Mouse (Mus musculus) lung, postnatal 0 days (tissue): ENCODE data around the gene Chrm4. TPM values are rescaled to one million over a fixed set of nuclear protein-coding genes. Genes with fewer than 3 reads are reported as not detected.

Source experiments
- ATAC-seq: fragments of 200-750 bp; cut with Nextera tagmentation; 2 replicates; pipeline ENCODE4 v1.8.0; 2017; ENCODE audit warnings: moderate library complexity
- DNase-seq: peaks from one replicate; pipeline ENCODE4 v3.0.0-alpha.2; 2016; ENCODE audit warnings: low spot score
- H3K27ac ChIP-seq: fragments of 300-500 bp; sonication (generic); 2 replicates; pipeline ENCODE4 v1.5.1; 2014; ENCODE audit warnings: antibody characterized with exemption, mild to moderate bottlenecking, low read length, mixed read lengths
- H3K27me3 ChIP-seq: fragments of 300-500 bp; sonication (generic); replicated peaks from 2 replicates; pipeline ENCODE4 v1.6.1; 2014; ENCODE audit warnings: low read length, mixed read lengths; ENCODE audit not compliant: insufficient read depth
- H3K36me3 ChIP-seq: fragments of 300-500 bp; sonication (generic); 2 replicates; pipeline ENCODE4 v1.6.1; 2014; ENCODE audit warnings: low read length, mixed read lengths; ENCODE audit not compliant: insufficient read depth
- H3K4me1 ChIP-seq: fragments of 300-500 bp; sonication (generic); 2 replicates; pipeline ENCODE4 v1.6.1; 2014; ENCODE audit warnings: antibody characterized with exemption, low read depth, low read length, mixed read lengths; ENCODE audit not compliant: insufficient read depth
- H3K4me2 ChIP-seq: fragments of 300-500 bp; sonication (generic); replicated peaks from 2 replicates; pipeline ENCODE4 v1.6.1; 2014; ENCODE audit warnings: low read depth, mild to moderate bottlenecking, low read length, moderate library complexity, mixed read lengths
- H3K4me3 ChIP-seq: fragments of 300-500 bp; sonication (generic); 2 replicates; pipeline ENCODE4 v1.5.1; 2014; ENCODE audit warnings: low read depth, low read length
- H3K9ac ChIP-seq: fragments of 300-500 bp; sonication (generic); replicated peaks from 2 replicates; pipeline ENCODE4 v1.6.1; 2014; ENCODE audit warnings: low read depth, mild to moderate bottlenecking
- H3K9me3 ChIP-seq: fragments of 300-500 bp; sonication (generic); 2 replicates; pipeline ENCODE4 v1.6.1; 2016; ENCODE audit warnings: low read length, mixed read lengths
- CTCF ChIP-seq: IDR thresholded peaks from 2 replicates; pipeline ENCODE4 v1.5.1; 2016; ENCODE audit warnings: antibody characterized with exemption, mild to moderate bottlenecking
- EP300 ChIP-seq: IDR thresholded peaks from 2 replicates; pipeline ENCODE4 v1.6.1; 2016; ENCODE audit warnings: antibody characterized with exemption, mild to moderate bottlenecking, control low read depth
- WGBS: fragments of 180-500 bp; shearing (Covaris S2); extraction: QIAGEN DNeasy Blood & Tissue Kit; methylation state at CpG from one replicate; pipeline ENCODE4 v1.1.7; 2014; 5-methylcytosine and 5-hydroxymethylcytosine counted together
- polyA plus RNA-seq: library from polyadenylated mRNA; unstranded; fragments of >200 nt; fragmentation: Nextera tagmentation; extraction: Ambion mirVana; gene quantifications from 2 replicates; pipeline ENCODE4 v1.2.1, GENCODE M21; 2015

Chrm4 gene
- polyA plus RNA-seq, 1 experiment from 2014 or later = 0.16 TPM

DNA sequence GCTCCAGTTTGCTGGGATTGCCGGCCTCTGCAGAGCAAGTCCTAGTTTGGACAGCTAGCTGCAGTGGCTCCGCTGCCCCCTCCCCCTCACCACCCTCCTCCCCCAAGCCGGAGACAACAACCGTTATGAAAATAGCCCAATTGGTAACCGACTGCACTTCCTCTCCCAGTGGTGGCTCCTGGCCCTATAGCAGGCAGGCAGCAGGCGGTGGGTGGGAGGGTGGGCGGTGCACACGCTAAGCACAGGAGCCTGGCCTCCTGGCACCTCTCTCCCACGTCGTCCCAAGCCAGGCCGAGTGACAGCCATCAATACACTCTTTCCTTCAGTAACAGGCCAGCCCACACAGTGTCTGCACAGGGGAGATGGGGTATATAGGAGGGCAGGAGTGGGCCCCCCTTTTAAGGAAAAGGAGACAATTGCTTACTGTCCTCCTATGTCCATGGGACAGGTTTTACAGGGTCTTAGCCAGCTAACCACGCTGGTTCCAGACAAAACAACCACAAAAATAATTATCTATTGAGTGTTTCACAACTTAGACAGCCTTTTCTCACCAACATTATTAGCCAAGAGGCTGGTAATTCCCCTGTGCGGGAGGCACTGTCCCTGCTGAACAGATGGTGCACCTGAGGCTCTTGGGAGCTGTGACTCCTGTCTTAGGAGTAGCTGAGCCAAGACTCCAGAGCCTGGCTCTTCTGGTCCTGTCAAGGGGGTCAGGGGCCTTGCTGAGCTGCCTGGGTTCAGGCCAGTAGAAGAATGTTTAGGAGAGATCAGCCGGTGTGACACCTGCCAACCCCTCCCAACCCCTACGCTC, 23.4 kb downstream of the Chrm4 start:
- peak overlapping the region; percentile 44 for H3K4me2 ChIP-seq
- ATAC-seq (peak; percentile 51), DNase-seq (peak; percentile 78)
- 0 out of 2 replicates have a peak overlapping the region, but pooled peaks have one; percentile 13 for H3K9ac ChIP-seq
- H3K36me3 ChIP-seq = no peaks in the 10 kb centered on the region
- WGBS = 19% methylated on average over 14 of the region's 15 CpGs
- H3K27ac ChIP-seq = peak overlapping the region; percentile 74
- H3K9me3 ChIP-seq = no peaks in the 10 kb centered on the region
- no peak overlapping the region for H3K4me3 ChIP-seq
- H3K27me3 ChIP-seq = no peaks in the 10 kb centered on the region
- TF ChIP-seq EP300 (no peak), CTCF (no peak)
- H3K4me1 ChIP-seq = peaks cover 44% of the 10 kb centered on the region

DNA sequence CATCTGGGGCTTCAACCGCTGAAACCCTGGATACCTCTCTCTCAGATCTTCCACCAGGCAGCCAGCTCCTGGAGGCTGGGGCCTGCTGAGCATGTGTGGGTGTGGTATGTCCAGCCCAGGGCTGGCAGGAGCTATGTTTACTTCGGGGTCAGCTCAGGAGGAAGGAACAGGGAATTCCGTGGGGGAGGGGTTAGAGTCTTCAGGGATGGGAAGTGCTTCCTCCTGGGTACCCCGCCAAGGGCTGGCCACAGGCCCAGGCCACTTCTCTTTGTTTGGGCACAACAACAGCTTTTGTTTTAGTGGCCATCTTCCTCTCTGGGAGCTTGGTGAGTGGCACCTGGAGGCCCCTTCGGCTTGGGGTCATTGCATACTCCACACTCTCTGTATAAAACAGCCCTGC, 26.8 kb downstream of the Chrm4 start:
- peak; percentile 84 for TF ChIP-seq EP300
- TF ChIP-seq CTCF = peak; percentile 37
- peak overlapping the region; percentile 68 for H3K27ac ChIP-seq
- DNase-seq = peak; percentile 94
- 8% methylated on average over 5 of the region's 5 CpGs for WGBS
- H3K4me2 ChIP-seq = no peak overlapping the region
- H3K36me3 ChIP-seq = no peaks in the 10 kb centered on the region
- H3K9me3 ChIP-seq = no peaks in the 10 kb centered on the region
- ATAC-seq = peak; percentile 92
- H3K27me3 ChIP-seq = no peaks in the 10 kb centered on the region
- no peak overlapping the region for H3K4me3 ChIP-seq
- H3K4me1 ChIP-seq = peaks cover 43% of the 10 kb centered on the region
- no peak overlapping the region; the same call in 1 of the 2 replicates for H3K9ac ChIP-seq

DNA sequence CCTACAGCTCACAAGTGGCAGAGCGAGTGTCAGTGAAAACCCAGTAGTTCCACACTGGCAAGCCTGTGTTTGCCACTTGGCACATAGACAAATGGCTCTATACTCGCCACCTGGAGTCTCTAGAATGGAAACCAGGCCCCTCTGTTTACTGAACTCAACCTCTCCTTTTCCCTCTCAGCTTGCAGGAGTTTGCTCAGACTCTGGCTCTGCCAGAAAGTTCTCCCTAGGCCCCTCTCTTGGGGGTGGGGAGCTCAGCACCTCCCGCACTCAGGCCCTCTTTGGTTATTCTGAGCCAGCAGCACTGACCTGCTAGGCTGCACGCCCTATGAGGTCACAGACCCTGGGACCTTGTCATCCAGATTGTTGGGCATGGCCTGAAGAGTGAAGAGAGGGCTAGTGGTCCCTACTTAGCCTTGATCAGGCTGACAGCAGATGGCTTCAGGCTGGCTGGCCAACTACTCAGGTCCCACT, 28.1 kb downstream of the Chrm4 start:
- no peak overlapping the region for H3K4me3 ChIP-seq
- no peaks in the 10 kb centered on the region for H3K36me3 ChIP-seq
- WGBS = 41% methylated on average over 4 of the region's 4 CpGs
- no peaks in the 10 kb centered on the region for H3K9me3 ChIP-seq
- H3K4me2 ChIP-seq = no peak overlapping the region
- DNase-seq (no peak), ATAC-seq (no peak)
- peaks cover 32% of the 10 kb centered on the region for H3K4me1 ChIP-seq
- TF ChIP-seq CTCF = no peak
- TF ChIP-seq EP300 = no peak
- no peak overlapping the region for H3K9ac ChIP-seq
- peak overlapping the region; percentile 68 for H3K27ac ChIP-seq
- no peaks in the 10 kb centered on the region for H3K27me3 ChIP-seq

DNA sequence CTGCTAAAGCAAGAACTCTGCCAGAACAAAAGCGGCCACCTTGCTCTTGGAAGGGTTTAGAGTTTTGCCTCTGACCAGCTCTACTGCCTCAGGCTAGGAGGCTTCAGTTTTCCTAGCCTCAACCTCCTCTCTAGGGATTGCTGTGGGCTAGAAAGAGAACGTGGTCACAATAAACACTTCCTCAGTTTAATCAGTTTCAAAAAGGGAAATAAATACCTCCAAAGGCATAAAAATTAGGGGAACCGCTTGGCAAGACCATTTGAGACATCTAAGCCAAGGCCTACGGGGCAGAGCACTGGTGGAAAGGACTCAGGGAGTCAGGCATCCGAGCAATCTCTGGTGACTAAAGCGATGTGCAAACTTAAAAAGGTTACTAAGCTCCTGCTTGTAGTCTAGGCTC, 28.8 kb downstream of the Chrm4 start:
- peaks cover 25% of the 10 kb centered on the region for H3K4me1 ChIP-seq
- ATAC-seq = no peak
- H3K4me3 ChIP-seq = no peak overlapping the region
- 0 out of 2 replicates have a peak overlapping the region, but pooled peaks have one; percentile 16 for H3K9ac ChIP-seq
- TF ChIP-seq CTCF (no peak), EP300 (no peak)
- 68% methylated on average over 6 of the region's 6 CpGs for WGBS
- no peak for DNase-seq
- H3K9me3 ChIP-seq = no peaks in the 10 kb centered on the region
- no peaks in the 10 kb centered on the region for H3K36me3 ChIP-seq
- H3K4me2 ChIP-seq = no peak overlapping the region
- no peaks in the 10 kb centered on the region for H3K27me3 ChIP-seq
- H3K27ac ChIP-seq = peak overlapping the region; percentile 68; the same call in 1 of the 2 replicates

DNA sequence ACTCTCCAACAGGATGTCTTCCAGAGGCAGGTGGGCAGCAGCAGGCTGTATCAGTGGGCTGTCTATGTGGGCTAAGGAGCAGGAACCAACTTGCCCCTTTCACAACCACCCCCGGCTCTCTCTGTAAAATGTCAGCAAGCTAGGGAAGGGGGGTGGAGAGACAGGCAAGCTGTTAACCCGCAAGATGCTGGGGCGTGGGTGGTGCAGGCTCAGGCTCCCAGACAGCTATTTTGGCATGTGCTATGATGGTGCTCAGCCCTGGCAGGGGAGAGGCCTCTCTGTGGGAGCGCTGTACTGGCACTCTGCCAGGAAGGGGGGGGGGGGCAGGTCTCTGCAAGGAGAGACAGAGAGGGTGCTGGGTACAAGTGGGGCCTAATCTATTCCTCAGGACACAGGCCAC, 30.0 kb downstream of the Chrm4 start:
- H3K4me3 ChIP-seq = no peak overlapping the region
- ATAC-seq (peak; percentile 18), DNase-seq (peak; percentile 42)
- WGBS = 7% methylated on average over 3 of the region's 4 CpGs
- peaks cover 28% of the 10 kb centered on the region for H3K4me1 ChIP-seq
- H3K27me3 ChIP-seq = no peaks in the 10 kb centered on the region
- no peak overlapping the region for H3K9ac ChIP-seq
- no peaks in the 10 kb centered on the region for H3K9me3 ChIP-seq
- H3K27ac ChIP-seq = peak overlapping the region; percentile 15; the same call in 1 of the 2 replicates
- TF ChIP-seq CTCF (no peak), EP300 (no peak)
- H3K4me2 ChIP-seq = no peak overlapping the region
- no peaks in the 10 kb centered on the region for H3K36me3 ChIP-seq

DNA sequence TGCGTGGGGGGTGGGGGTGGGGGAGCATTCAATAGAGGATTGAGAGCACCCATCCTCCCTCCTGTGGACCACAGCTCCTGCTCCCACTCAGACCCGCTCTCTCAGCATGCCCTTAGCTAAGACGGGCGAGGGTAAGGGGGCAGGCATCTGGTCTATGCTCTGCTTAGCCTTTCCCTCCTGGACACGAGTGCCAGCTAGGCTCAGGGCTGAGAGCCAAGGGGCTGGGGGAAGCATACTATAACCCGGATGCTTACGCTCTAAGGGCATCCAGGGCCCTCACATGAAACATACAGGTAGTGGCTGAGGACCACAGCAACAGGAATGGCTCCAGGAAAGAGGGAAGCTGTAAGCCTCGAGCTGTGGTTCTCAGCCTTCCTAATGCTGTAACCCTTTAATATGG, 31.0 kb downstream of the Chrm4 start:
- no peak overlapping the region for H3K9ac ChIP-seq
- peaks cover 34% of the 10 kb centered on the region for H3K4me1 ChIP-seq
- H3K9me3 ChIP-seq = no peaks in the 10 kb centered on the region
- no peaks in the 10 kb centered on the region for H3K27me3 ChIP-seq
- H3K36me3 ChIP-seq = no peaks in the 10 kb centered on the region
- TF ChIP-seq CTCF = no peak
- TF ChIP-seq EP300 = no peak
- ATAC-seq = no peak
- no peak overlapping the region for H3K4me2 ChIP-seq
- no peak overlapping the region for H3K4me3 ChIP-seq
- no peak overlapping the region for H3K27ac ChIP-seq
- no peak for DNase-seq
- 79% methylated on average over 8 of the region's 8 CpGs for WGBS
